Mouse (Mus musculus) lung, adult 2 months (tissue): ENCODE measurements at regions not wholly inside any gene's neighbourhood (a gene's known extent, or its start where the extent isn't known, plus 50 kb on each side); places are given as distances from the start of the nearest gene placed in this dataset.

Experiments
- DNase-seq: peaks from one replicate; pipeline ENCODE4 v3.0.0; 2022
- H3K4me1 ChIP-seq: fragments of 200-500 bp; 2 replicates; pipeline ENCODE4 v1.6.1; 2011; ENCODE audit warnings: low read length; ENCODE audit not compliant: control insufficient read depth, insufficient read depth
- H3K4me3 ChIP-seq: fragments of 200-500 bp; replicated peaks from 2 replicates; pipeline ENCODE3; 2011; ENCODE audit warnings: low read depth, mild to moderate bottlenecking, control low read depth, low read length; ENCODE audit errors: extremely low read depth
- CTCF ChIP-seq: fragments of 200-500 bp; IDR thresholded peaks from 2 replicates; pipeline ENCODE4 v1.5.1; 2011; ENCODE audit warnings: mild to moderate bottlenecking, low read length, control low read depth; ENCODE audit not compliant: insufficient read depth
- POLR2A ChIP-seq: fragments of 200-500 bp; IDR thresholded peaks from 2 replicates; pipeline ENCODE4 v1.6.1; 2011; ENCODE audit warnings: low read depth, mild to moderate bottlenecking, control low read depth, low read length, borderline replicate concordance; ENCODE audit errors: extremely low read depth
- WGBS: fragments of 180-500 bp; shearing (Covaris S2); methylation state at CpG from one replicate; pipeline ENCODE4 v1.1.7; 2018; 5-methylcytosine and 5-hydroxymethylcytosine counted together

- 37% methylated on average over 5 of the region's 5 CpGs for WGBS
- no peak overlapping the region for H3K4me3 ChIP-seq
- no peak for TF ChIP-seq CTCF
- TF ChIP-seq POLR2A, result no peak
- H3K4me1 ChIP-seq, result no peaks in the 10 kb centered on the region
- DNase-seq, result no peak
These were observed 57.6 kb upstream of the Mad2l1 start for GRCm38 (mm10) chr6:66477575-66477974.

GRCm38 (mm10) chr6:66478326-66478964 is 56.7 kb upstream of the Mad2l1 start:
- DNase-seq, result no peak
- TF ChIP-seq CTCF, result no peak
- TF ChIP-seq POLR2A, result no peak
- H3K4me1 ChIP-seq, result no peaks in the 10 kb centered on the region
- WGBS, result 28% methylated on average over 4 of the region's 4 CpGs
- H3K4me3 ChIP-seq, result no peak overlapping the region

- 56% methylated on average over 5 of the region's 5 CpGs for WGBS
- no peak for DNase-seq
These were observed 55.6 kb upstream of the Mad2l1 start for GRCm38 (mm10) chr6:66479576-66479975.

GRCm38 (mm10) chr6:66480207-66480606 is 55.0 kb upstream of the Mad2l1 start:
- WGBS, result 54% methylated on average over 2 of the region's 2 CpGs
- H3K4me3 ChIP-seq, result no peak overlapping the region
- no peak for DNase-seq
- no peak for TF ChIP-seq POLR2A
- TF ChIP-seq CTCF, result no peak
- H3K4me1 ChIP-seq, result no peaks in the 10 kb centered on the region

More at GRCm38 (mm10) chr6:66479576-66479975, 55.6 kb upstream of the Mad2l1 start:
- TF ChIP-seq POLR2A (no peak), CTCF (no peak)
- no peaks in the 10 kb centered on the region for H3K4me1 ChIP-seq
- no peak overlapping the region for H3K4me3 ChIP-seq

- no peak for DNase-seq
- 84% methylated on average over 3 of the region's 3 CpGs for WGBS
- no peak overlapping the region for H3K4me3 ChIP-seq
- H3K4me1 ChIP-seq, result no peaks in the 10 kb centered on the region
- TF ChIP-seq CTCF (no peak), POLR2A (no peak)
These were observed 52.4 kb upstream of the Mad2l1 start for GRCm38 (mm10) chr6:66482797-66483196.
